Mouse (Mus musculus): Measurements from ENCODE around the gene Ppat. TPM values are rescaled to one million over a fixed set of nuclear protein-coding genes. Genes with fewer than 3 reads are reported as not detected.
"Not testable (repeated sequence)": the region's sequence is repeated elsewhere in the genome, so short reads cannot be mapped to it uniquely, and the experiment has no call there.

The Ppat gene
- 22.8 and 23.2 TPM in 2 replicates for polyA plus RNA-seq (2015; fragmentation: Nextera tagmentation; extraction: Ambion mirVana)

GRCm38 (mm10) chr5:76951106-76952027 lies at the start of gene Ppat, which contains the start of gene Paics:
Gene Ppat (minus strand): TSS chr5:76951578.
Gene Paics (plus strand): TSS chr5:76951307.
- Histone ChIP-seq H3K27me3 (no peaks in the 10 kb centered on the region), H3K9me3 (no peaks in the 10 kb centered on the region), H3K36me3 (peaks cover 23% of the 10 kb centered on the region), H3K4me2 (peak within 1 kb of the TSS; percentile 82), H3K9ac (peak within 1 kb of the TSS; percentile 84), H3K27ac (peak within 1 kb of the TSS; percentile 87), H3K4me3 (peak within 1 kb of the TSS; percentile 85), H3K4me1 (peaks cover 35% of the 10 kb centered on the region)
- under 1% methylated on average over 81 of the region's 81 CpGs for WGBS
- peak; percentile 98 for ATAC-seq (ENCODE audit: insufficient number of reproducible peaks, insufficient read depth, low FRiP score, low TSS enrichment, low read depth)

- H3K4me3 ChIP-seq = no peak overlapping the region
- H3K36me3 ChIP-seq = peaks cover 75% of the 10 kb centered on the region
- no peak overlapping the region for H3K27ac ChIP-seq
- no peaks in the 10 kb centered on the region for H3K27me3 ChIP-seq
- H3K4me1 ChIP-seq = no peaks in the 10 kb centered on the region
- no peak overlapping the region for H3K9ac ChIP-seq
- WGBS = 49% methylated on average over 5 of the region's 5 CpGs
- ATAC-seq (ENCODE audit: insufficient number of reproducible peaks, insufficient read depth, low FRiP score, low TSS enrichment, low read depth) = no peak
- no peak overlapping the region for H3K4me2 ChIP-seq
- H3K9me3 ChIP-seq = no peaks in the 10 kb centered on the region
Observed at GRCm38 (mm10) chr5:76998416-76998815, 47.0 kb upstream of the Ppat start.

- Histone ChIP-seq H3K4me3 (no peak overlapping the region), H3K36me3 (peaks cover 91% of the 10 kb centered on the region), H3K27ac (no peak overlapping the region)
Observed at GRCm38 (mm10) chr5:76993174-76993814, 41.9 kb upstream of the Ppat start.

GRCm38 (mm10) chr5:76990789-76991188 lies 39.4 kb upstream of the Ppat start:
- ATAC-seq (ENCODE audit: insufficient number of reproducible peaks, insufficient read depth, low FRiP score, low TSS enrichment, low read depth) = no peak
- Histone ChIP-seq H3K4me2 (no peak overlapping the region), H3K4me3 (no peak overlapping the region), H3K36me3 (peaks cover 87% of the 10 kb centered on the region), H3K27ac (no peak overlapping the region), H3K27me3 (no peaks in the 10 kb centered on the region), H3K9ac (no peak overlapping the region), H3K9me3 (peaks cover 2% of the 10 kb centered on the region; the same call in 1 of the 2 replicates), H3K4me1 (no peaks in the 10 kb centered on the region)
- WGBS = 97% methylated on average over 3 of the region's 3 CpGs

More at GRCm38 (mm10) chr5:76993174-76993814, 41.9 kb upstream of the Ppat start:
- Histone ChIP-seq H3K9me3 (peaks cover 2% of the 10 kb centered on the region; the same call in 1 of the 2 replicates), H3K4me2 (no peak overlapping the region), H3K9ac (no peak overlapping the region), H3K27me3 (no peaks in the 10 kb centered on the region), H3K4me1 (no peaks in the 10 kb centered on the region)
- 0 out of 2 replicates have a peak, but pooled peaks have one; percentile 59 for ATAC-seq (ENCODE audit: insufficient number of reproducible peaks, insufficient read depth, low FRiP score, low TSS enrichment, low read depth)
- WGBS = 96% methylated on average over 5 of the region's 5 CpGs

- peaks cover 79% of the 10 kb centered on the region for H3K36me3 ChIP-seq
- WGBS = 93% methylated on average over 11 of the region's 11 CpGs
- no peaks in the 10 kb centered on the region for H3K4me1 ChIP-seq
- H3K9ac ChIP-seq = no peak overlapping the region
- no peak overlapping the region for H3K27ac ChIP-seq
- no peaks in the 10 kb centered on the region for H3K9me3 ChIP-seq
- no peak overlapping the region for H3K4me3 ChIP-seq
- H3K27me3 ChIP-seq = no peaks in the 10 kb centered on the region
- no peak for ATAC-seq (ENCODE audit: insufficient number of reproducible peaks, insufficient read depth, low FRiP score, low TSS enrichment, low read depth)
- no peak overlapping the region for H3K4me2 ChIP-seq
Observed at GRCm38 (mm10) chr5:76984015-76984414, 32.6 kb upstream of the Ppat start.

- H3K4me1 ChIP-seq = peaks cover 21% of the 10 kb centered on the region
- H3K4me2 ChIP-seq = peak overlapping the region; percentile 89
- 82% methylated on average over 8 of the region's 8 CpGs for WGBS
- no peaks in the 10 kb centered on the region for H3K27me3 ChIP-seq
- peaks cover 32% of the 10 kb centered on the region for H3K36me3 ChIP-seq
- H3K4me3 ChIP-seq = peak overlapping the region; percentile 86
- H3K9me3 ChIP-seq = no peaks in the 10 kb centered on the region
- peak overlapping the region; percentile 88 for H3K9ac ChIP-seq
- no peak overlapping the region for H3K27ac ChIP-seq
- no peak for ATAC-seq (ENCODE audit: insufficient number of reproducible peaks, insufficient read depth, low FRiP score, low TSS enrichment, low read depth)
Observed at GRCm38 (mm10) chr5:76975736-76976135, 24.4 kb upstream of the Ppat start.

GRCm38 (mm10) chr5:76974554-76975285 lies 23.3 kb upstream of the Ppat start, which contains the start of gene Srp72:
Gene Srp72 (plus strand): TSS chr5:76974683.
- Histone ChIP-seq H3K9me3 (no peaks in the 10 kb centered on the region), H3K27me3 (no peaks in the 10 kb centered on the region), H3K4me3 (peak within 1 kb of the TSS; percentile 86), H3K4me2 (peak within 1 kb of the TSS; percentile 89), H3K4me1 (peaks cover 21% of the 10 kb centered on the region), H3K27ac (peak within 1 kb of the TSS; percentile 91), H3K9ac (peak within 1 kb of the TSS; percentile 88), H3K36me3 (peaks cover 32% of the 10 kb centered on the region)
- WGBS = under 1% methylated on average over 60 of the region's 60 CpGs
- peak; percentile 91 for ATAC-seq (ENCODE audit: insufficient number of reproducible peaks, insufficient read depth, low FRiP score, low TSS enrichment, low read depth)

- no peaks in the 10 kb centered on the region for H3K9me3 ChIP-seq
- peak overlapping the region; percentile 86 for H3K4me3 ChIP-seq
- peaks cover 32% of the 10 kb centered on the region for H3K36me3 ChIP-seq
- 4% methylated on average over 17 of the region's 17 CpGs for WGBS
- ATAC-seq (ENCODE audit: insufficient number of reproducible peaks, insufficient read depth, low FRiP score, low TSS enrichment, low read depth) = 0 out of 2 replicates have a peak, but pooled peaks have one; percentile 13
- peak overlapping the region; percentile 89 for H3K4me2 ChIP-seq
- H3K9ac ChIP-seq = peak overlapping the region; percentile 88
- peak overlapping the region; percentile 91; the same call in 1 of the 2 replicates for H3K27ac ChIP-seq
- no peaks in the 10 kb centered on the region for H3K27me3 ChIP-seq
- H3K4me1 ChIP-seq = peaks cover 21% of the 10 kb centered on the region
Observed at GRCm38 (mm10) chr5:76974207-76974553, 22.8 kb upstream of the Ppat start.

- H3K4me3 ChIP-seq = peak overlapping the region; percentile 86
- H3K36me3 ChIP-seq = peaks cover 35% of the 10 kb centered on the region
- H3K9ac ChIP-seq = peak overlapping the region; percentile 88
- H3K9me3 ChIP-seq = no peaks in the 10 kb centered on the region
- ATAC-seq (ENCODE audit: insufficient number of reproducible peaks, insufficient read depth, low FRiP score, low TSS enrichment, low read depth) = no peak
- H3K27me3 ChIP-seq = no peaks in the 10 kb centered on the region
- H3K27ac ChIP-seq = no peak overlapping the region
- peak overlapping the region; percentile 89 for H3K4me2 ChIP-seq
- WGBS = 76% methylated on average over 3 of the region's 3 CpGs
- peaks cover 21% of the 10 kb centered on the region for H3K4me1 ChIP-seq
Observed at GRCm38 (mm10) chr5:76973488-76973887, 22.1 kb upstream of the Ppat start.

- WGBS = 90% methylated on average over 1 of the region's 1 CpGs
- not testable (repeated sequence) for ATAC-seq (ENCODE audit: insufficient number of reproducible peaks, insufficient read depth, low FRiP score, low TSS enrichment, low read depth); H3K4me2 ChIP-seq
Observed at GRCm38 (mm10) chr5:76971115-76971514, 19.7 kb upstream of the Ppat start.

GRCm38 (mm10) chr5:76969250-76969649 lies 17.9 kb upstream of the Ppat start:
- no peaks in the 10 kb centered on the region for H3K9me3 ChIP-seq
- no peak for ATAC-seq (ENCODE audit: insufficient number of reproducible peaks, insufficient read depth, low FRiP score, low TSS enrichment, low read depth)
- 78% methylated on average over 5 of the region's 5 CpGs for whole genome bisulfite sequencing
- no peaks in the 10 kb centered on the region for H3K27me3 ChIP-seq
- H3K9ac ChIP-seq = no peak overlapping the region
- H3K4me3 ChIP-seq = no peak overlapping the region
- H3K36me3 ChIP-seq = peaks cover 53% of the 10 kb centered on the region
- H3K4me2 ChIP-seq = no peak overlapping the region
- no peak overlapping the region for H3K27ac ChIP-seq
- peaks cover 10% of the 10 kb centered on the region for H3K4me1 ChIP-seq

More at GRCm38 (mm10) chr5:76971115-76971514, 19.7 kb upstream of the Ppat start:
- Histone ChIP-seq H3K4me1 (peaks cover 18% of the 10 kb centered on the region), H3K36me3 (peaks cover 39% of the 10 kb centered on the region)
- H3K4me3 ChIP-seq, H3K9ac ChIP-seq, H3K27ac ChIP-seq, H3K9me3 ChIP-seq, H3K27me3 ChIP-seq: not testable (repeated sequence)
